ENCODE assay signal across 9 mouse cellular contexts in genomic region chr3:151298325-151298724, GRCm38 (mm10).
DNase-seq lines count a peak whose midpoint lies in the region; ATAC-seq lines count a peak whose summit lies in the region.
"Had no signal": no experiment of that assay in that cellular context is flagged by ENCODE, and none has a peak within 500 bp of the region (broad histone marks: within the 10 kb centered on the region; RNA-seq: fewer than 3 reads in every experiment).

No protein-coding gene starts in this region.

- DNase-seq in liver: no peak
- DNase-seq in skeletal muscle tissue, adult 2 months (ENCODE audit: low read depth, low spot score): peak; percentile 13
- DNase-seq in right cerebral cortex, postnatal 10 days (ENCODE audit: low spot score in 2 of 2): no peak
- DNase-seq in layer of hippocampus, adult 8-10 months (ENCODE audit: low spot score in 2 of 2): no peak

- no peaks in the 10 kb centered on the region for H3K9me3 ChIP-seq in liver, embryonic 16.5 days (replicated peaks; ENCODE audit: control insufficient read depth, low read length)
- H3K9me3 ChIP-seq: embryonic facial prominence, embryonic 12.5 days; hindbrain, embryonic 12.5 days had no signal

- no peak overlapping the region for H3K27ac ChIP-seq in liver, embryonic 16.5 days (ENCODE audit: low read length)
- 0 out of 2 replicates have a peak overlapping the region, but pooled peaks have one; percentile 33 for H3K27ac ChIP-seq in brown adipose tissue, adult 24 weeks (replicated peaks; ENCODE audit: low read depth, low read length)
- H3K27ac ChIP-seq: embryonic facial prominence, embryonic 12.5 days; hindbrain, embryonic 12.5 days had no signal

- no peak overlapping the region for H3K9ac ChIP-seq in liver, embryonic 16.5 days (ENCODE audit: low read depth, low read length)
- H3K9ac ChIP-seq: embryonic facial prominence, embryonic 12.5 days; hindbrain, embryonic 12.5 days had no signal

- H3K4me3 ChIP-seq in liver, embryonic 16.5 days (ENCODE audit: low read depth, low read length): no peak overlapping the region
- H3K4me3 ChIP-seq in brown adipose tissue, adult 24 weeks (ENCODE audit: insufficient read depth, low read depth, low read length): no peak overlapping the region
- H3K4me3 ChIP-seq: embryonic facial prominence, embryonic 12.5 days; hindbrain, embryonic 12.5 days had no signal

- no peak overlapping the region for H3K4me2 ChIP-seq in liver, embryonic 16.5 days (ENCODE audit: low read depth, low read length)
- H3K4me2 ChIP-seq: embryonic facial prominence, embryonic 12.5 days; hindbrain, embryonic 12.5 days had no signal

- no peaks in the 10 kb centered on the region for H3K4me1 ChIP-seq in liver, embryonic 16.5 days (ENCODE audit: control insufficient read depth, low read depth, low read length)
- peaks cover 18% of the 10 kb centered on the region for H3K4me1 ChIP-seq in brown adipose tissue, adult 24 weeks (ENCODE audit: control insufficient read depth, insufficient read depth, insufficient read length, low read length)
- H3K4me1 ChIP-seq: embryonic facial prominence, embryonic 12.5 days had no signal

- H3K36me3 ChIP-seq in liver, embryonic 16.5 days (ENCODE audit: control insufficient read depth, insufficient read depth): no peaks in the 10 kb centered on the region
- H3K36me3 ChIP-seq: embryonic facial prominence, embryonic 12.5 days; hindbrain, embryonic 12.5 days had no signal

- peak; percentile 47; the same call in 1 of the 2 replicates for ATAC-seq in liver, embryonic 16.5 days (ENCODE audit: low read depth)
- ATAC-seq in hematopoietic stem cell, adult 5-6 weeks (replicated peaks in 1 of 2; ENCODE audit: insufficient read depth in 1 of 2, low FRiP score in 2 of 2, low TSS enrichment in 1 of 2, low read depth in 1 of 2, poor library complexity in 2 of 2, severe bottlenecking in 2 of 2): peak; percentile 2 to 18; a peak in 2 of 4 replicates

- 50% methylated on average over 2 of the region's 2 CpGs for WGBS in liver, embryonic 16.5 days (ENCODE audit: insufficient replicate concordance)

- no peaks in the 10 kb centered on the region for H3K27me3 ChIP-seq in liver, embryonic 16.5 days (ENCODE audit: control insufficient read depth, insufficient read depth, low read depth, low read length)
- H3K27me3 ChIP-seq: embryonic facial prominence, embryonic 12.5 days; hindbrain, embryonic 12.5 days had no signal
